Mouse (Mus musculus): ENCODE results near the gene Phactr2.

DNA sequence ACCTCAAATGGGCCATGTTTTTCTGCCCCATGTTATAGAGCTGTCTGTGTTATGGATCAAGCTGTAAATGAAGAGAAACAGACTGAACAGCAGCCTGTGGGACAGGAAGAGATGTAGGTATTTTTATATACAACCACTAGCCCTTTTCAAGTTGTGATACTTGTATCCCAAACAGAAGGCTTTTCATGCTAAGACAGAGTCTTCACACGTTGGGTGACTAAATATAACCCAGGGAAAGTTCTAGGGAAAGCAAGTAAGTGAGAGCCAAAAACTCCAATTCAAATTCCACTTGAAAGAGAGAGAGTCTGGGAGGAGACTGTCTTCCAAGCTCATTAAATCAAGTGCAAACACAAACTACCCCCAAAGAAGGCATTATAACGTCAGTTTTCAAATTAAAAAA, 223.9 kb downstream of the Phactr2 start:
- TF ChIP-seq CTCF (IDR thresholded peaks at IDR 0.05; ENCODE audit: insufficient read depth, low read length), result no peak
- no peak for TF ChIP-seq POLR2A (IDR thresholded peaks at IDR 0.05; ENCODE audit: borderline replicate concordance, extremely low read depth, low read depth, low read length)
